Mouse (Mus musculus) MEL (cell line): ENCODE results near the gene Gm49388. TPM values are rescaled to one million over a fixed set of nuclear protein-coding genes. Genes with fewer than 3 reads are reported as not detected.

ENCODE experiments used
- DNase-seq: peaks from one replicate; pipeline ENCODE4 v3.0.0; 2011; ENCODE audit warnings: low read depth, low spot score
- H3K27ac ChIP-seq: 2 replicates; pipeline ENCODE4 v1.5.1; 2012; ENCODE audit warnings: low read depth, mild to moderate bottlenecking, control low read depth, low read length, moderate library complexity; ENCODE audit not compliant: control insufficient read depth
- H3K27me3 ChIP-seq, 2 experiments: fragments of 150-350 bp in 1 of 2; sonication (generic) in 1 of 2; 2 replicates each; pipeline ENCODE4 v1.6.1; 2012; ENCODE audit warnings: low read length in 2 of 2, mild to moderate bottlenecking in 2 of 2, improper control_type of control experiment in 1 of 2, moderate library complexity in 1 of 2; ENCODE audit not compliant: insufficient read depth in 2 of 2, control insufficient read depth in 1 of 2
- H3K36me3 ChIP-seq, 2 experiments: 2 replicates each; pipeline ENCODE4 v1.6.1; 2012 to 2014; ENCODE audit warnings: low read length in 2 of 2, improper control_type of control experiment in 1 of 2, inconsistent platforms in 1 of 2, mild to moderate bottlenecking in 1 of 2; ENCODE audit not compliant: insufficient read depth in 2 of 2, control insufficient read depth in 1 of 2
- H3K4me1 ChIP-seq, 2 experiments: fragments of 150-350 bp in 1 of 2; sonication (generic) in 1 of 2; 2 replicates each; pipeline ENCODE4 v1.6.1; 2012; ENCODE audit warnings: low read length in 2 of 2, improper control_type of control experiment in 1 of 2, mild to moderate bottlenecking in 1 of 2; ENCODE audit not compliant: insufficient read depth in 2 of 2, control insufficient read depth in 1 of 2
- H3K4me3 ChIP-seq, 2 experiments: fragments of 150-350 bp in 1 of 2; sonication (generic) in 1 of 2; 2 replicates each; pipeline ENCODE4 v1.5.1; 2012; ENCODE audit warnings: low read depth in 2 of 2, low read length in 2 of 2, mild to moderate bottlenecking in 2 of 2, moderate library complexity in 2 of 2, control low read depth in 1 of 2, improper control_type of control experiment in 1 of 2; ENCODE audit not compliant: control insufficient read depth in 1 of 2, insufficient read depth in 1 of 2
- H3K79me2 ChIP-seq: 2 replicates; pipeline ENCODE4 v1.6.1; 2012; ENCODE audit warnings: mild to moderate bottlenecking, low read length, moderate library complexity; ENCODE audit not compliant: control insufficient read depth, poor library complexity, insufficient read depth
- H3K9ac ChIP-seq: 2 replicates; pipeline ENCODE4 v1.6.1; 2012; ENCODE audit warnings: low read depth, mild to moderate bottlenecking, control low read depth, low read length, moderate library complexity; ENCODE audit not compliant: control insufficient read depth, poor library complexity, severe bottlenecking
- H3K9me3 ChIP-seq: fragments of 150-350 bp; sonication (generic); replicated peaks from 2 replicates; pipeline ENCODE4 v1.6.1; 2012; ENCODE audit warnings: mild to moderate bottlenecking, low read length, improper control_type of control experiment, moderate library complexity; ENCODE audit not compliant: insufficient read depth
- BHLHE40 ChIP-seq: IDR thresholded peaks from 2 replicates; pipeline ENCODE4 v1.6.1; 2012; ENCODE audit warnings: low read depth, mild to moderate bottlenecking, inconsistent platforms, low read length, improper control_type of control experiment, borderline replicate concordance
- CHD1 ChIP-seq: IDR thresholded peaks from 2 replicates; pipeline ENCODE4 v1.6.1; 2012; ENCODE audit warnings: low read depth, mild to moderate bottlenecking, inconsistent platforms, low read length, improper control_type of control experiment
- CHD2 ChIP-seq: IDR thresholded peaks from 2 replicates; pipeline ENCODE4 v1.6.1; 2011; ENCODE audit warnings: low read length, improper control_type of control experiment
- ELF1 ChIP-seq: IDR thresholded peaks from 2 replicates; pipeline ENCODE4 v1.6.1; 2014; ENCODE audit warnings: low read depth, mild to moderate bottlenecking, inconsistent platforms, low read length, improper control_type of control experiment, moderate library complexity
- EP300 ChIP-seq, 2 experiments: IDR thresholded peaks; 2 replicates each; pipeline ENCODE4 v1.6.1; 2011; ENCODE audit warnings: improper control_type of control experiment in 2 of 2, low read length in 2 of 2, low read depth in 1 of 2, mild to moderate bottlenecking in 1 of 2
- HCFC1 ChIP-seq: IDR thresholded peaks from 2 replicates; pipeline ENCODE4 v1.6.1; 2012; ENCODE audit warnings: low read depth, mild to moderate bottlenecking, inconsistent platforms, low read length, improper control_type of control experiment, moderate library complexity
- JUND ChIP-seq: IDR thresholded peaks from 2 replicates; pipeline ENCODE4 v1.6.1; 2011; ENCODE audit warnings: low read depth, mild to moderate bottlenecking, improper control_type of control experiment, low read length
- KAT2A ChIP-seq: conservative IDR thresholded peaks from 2 replicates; pipeline ENCODE4 v1.6.1; 2012; ENCODE audit warnings: low read depth, low read length, improper control_type of control experiment, inconsistent platforms
- MAX ChIP-seq: IDR thresholded peaks from 2 replicates; pipeline ENCODE4 v1.6.1; 2011; ENCODE audit warnings: low read length, improper control_type of control experiment
- MYB ChIP-seq: IDR thresholded peaks from 2 replicates; pipeline ENCODE4 v1.6.1; 2011; ENCODE audit warnings: mild to moderate bottlenecking, low read depth, low read length, improper control_type of control experiment
- NRF1 ChIP-seq: IDR thresholded peaks from 2 replicates; pipeline ENCODE4 v1.6.1; 2014; ENCODE audit warnings: low read depth, mild to moderate bottlenecking, inconsistent platforms, low read length, improper control_type of control experiment, moderate library complexity; ENCODE audit not compliant: poor library complexity, insufficient read depth, severe bottlenecking
- RCOR1 ChIP-seq: IDR thresholded peaks from 2 replicates; pipeline ENCODE4 v1.6.1; 2012; ENCODE audit warnings: low read depth, mild to moderate bottlenecking, inconsistent platforms, low read length, improper control_type of control experiment
- SIN3A ChIP-seq: IDR thresholded peaks from 2 replicates; pipeline ENCODE4 v1.6.1; 2012; ENCODE audit warnings: low read length, improper control_type of control experiment, inconsistent platforms
- TBP ChIP-seq: IDR thresholded peaks from 2 replicates; pipeline ENCODE4 v1.8.0; 2011; ENCODE audit warnings: low read depth, low read length, improper control_type of control experiment
- ZMIZ1 ChIP-seq: IDR thresholded peaks from 2 replicates; pipeline ENCODE4 v1.6.1; 2012; ENCODE audit warnings: low read depth, mild to moderate bottlenecking, inconsistent platforms, low read length, improper control_type of control experiment, moderate library complexity
- ZNF384 ChIP-seq: IDR thresholded peaks from 2 replicates; pipeline ENCODE4 v1.6.1; 2012; ENCODE audit warnings: low read depth, mild to moderate bottlenecking, inconsistent platforms, low read length, improper control_type of control experiment
- polyA plus RNA-seq, 2 experiments: library from polyadenylated mRNA; stranded (reverse) in 1 of 2; unstranded in 1 of 2; fragments of >175 nt in 1 of 2; fragments of >200 nt in 1 of 2; gene quantifications; 2 replicates each; pipeline versions ENCODE4 v1.2.1 to v1.2.4; 2012; ENCODE audit warnings: low replicate concordance in 2 of 2, low read depth in 1 of 2; ENCODE audit not compliant: insufficient read length in 2 of 2, insufficient read depth in 1 of 2, missing spikeins in 1 of 2
- total RNA-seq: library from RNA; depleted of rRNA; stranded (reverse); fragments of 300-350 nt; gene quantifications from 2 replicates; pipeline ENCODE4 v1.2.3, GENCODE M21; 2012

The Gm49388 gene
- total and polyA plus RNA-seq, 3 experiments = 0.73 to 1.3 TPM; not detected in 1

DNA sequence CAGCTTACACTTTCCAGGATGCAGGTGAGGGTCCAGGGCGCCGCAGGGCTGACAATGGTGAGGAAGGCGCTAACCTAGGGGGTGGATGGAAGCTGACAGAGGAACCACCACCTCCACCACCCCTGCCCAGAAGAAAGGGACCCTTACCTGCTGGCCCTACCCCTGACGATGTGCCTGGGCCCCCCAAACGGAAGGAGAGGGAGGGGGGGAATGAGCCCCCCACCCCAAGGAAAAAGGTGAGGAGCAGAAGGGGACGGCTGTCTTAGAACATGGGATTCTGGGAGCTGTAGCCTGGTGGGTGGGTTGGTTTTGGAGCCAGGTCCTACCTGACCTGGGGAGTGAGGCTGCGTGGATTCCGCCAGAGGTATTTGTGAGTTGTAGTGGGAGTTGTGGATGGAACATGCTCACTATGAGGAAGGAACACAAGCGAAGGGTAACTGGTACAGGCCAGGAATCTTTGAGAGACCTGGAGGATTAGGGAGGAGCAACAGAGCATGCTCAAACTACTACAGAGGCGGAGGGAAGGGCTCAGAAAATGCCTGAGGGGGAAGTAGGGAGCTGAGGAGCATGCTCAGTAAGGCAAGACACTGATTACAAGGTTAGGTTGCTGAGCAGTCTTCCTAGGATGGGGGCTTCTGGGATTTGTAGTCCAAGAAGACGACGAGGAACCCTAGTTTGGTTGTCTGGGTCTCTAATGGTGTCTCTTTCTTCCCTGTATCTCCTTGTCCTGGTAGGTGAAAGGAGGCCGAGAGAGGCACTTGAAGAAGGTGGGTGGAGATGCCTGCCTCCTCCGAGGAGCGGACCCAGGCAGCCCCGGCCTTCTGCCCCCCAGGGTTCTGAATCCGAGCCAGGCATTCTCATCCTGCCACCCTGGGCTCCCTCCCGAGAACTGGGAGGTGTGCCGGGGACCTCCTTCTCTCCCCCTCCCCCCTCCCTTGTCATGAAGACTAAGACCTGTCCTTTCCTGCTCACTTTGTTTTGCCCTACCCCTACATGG is 35.0 kb upstream of the Gm49388 start:
- Histone ChIP-seq H3K9me3 (no peaks in the 10 kb centered on the region), H3K36me3 (peaks cover 0 to 2% of the 10 kb centered on the region in 2 experiments; a peak in 1 of 4 replicates), H3K79me2 (peaks cover 2% of the 10 kb centered on the region; the same call in 1 of the 2 replicates), H3K4me3 (no peak overlapping the region), H3K27ac (no peak overlapping the region), H3K9ac (no peak overlapping the region), H3K4me1 (no peaks in the 10 kb centered on the region)
- peak; percentile 70 for DNase-seq
- TF ChIP-seq CHD1 = no peak
- no peak for TF ChIP-seq BHLHE40
- TF ChIP-seq MAX = no peak
- TF ChIP-seq JUND = no peak
- TF ChIP-seq ELF1 = peak; percentile 72
- no peak for TF ChIP-seq TBP
- no peak for TF ChIP-seq EP300 (IDR thresholded peaks at IDR 0.05; ENCODE audit: low read depth in 1 of 2, low read length in 2 of 2)
- TF ChIP-seq MYB = no peak
- peak; percentile 68 for TF ChIP-seq NRF1
- TF ChIP-seq KAT2A = peak; percentile 56
- TF ChIP-seq HCFC1 = peak; percentile 88
- TF ChIP-seq RCOR1 = no peak
- no peak for TF ChIP-seq ZNF384
- no peak for TF ChIP-seq ZMIZ1
- no peak for TF ChIP-seq CHD2
- TF ChIP-seq, all 39 proteins: peak for 4
- H3K27me3 ChIP-seq = no peaks in the 10 kb centered on the region

GRCm38 (mm10) chr7:127751619-127752018 is 33.8 kb upstream of the Gm49388 start:
- no peak overlapping the region for H3K4me3 ChIP-seq
- peaks cover 2% of the 10 kb centered on the region; the same call in 1 of the 2 replicates for H3K79me2 ChIP-seq
- no peaks in the 10 kb centered on the region for H3K4me1 ChIP-seq
- no peak for DNase-seq
- no peak for TF ChIP-seq SIN3A
- no peak overlapping the region for H3K27ac ChIP-seq
- H3K36me3 ChIP-seq = peaks cover 0 to 2% of the 10 kb centered on the region in 2 experiments; a peak in 1 of 4 replicates
- no peak overlapping the region for H3K9ac ChIP-seq
- H3K27me3 ChIP-seq = no peaks in the 10 kb centered on the region
- no peaks in the 10 kb centered on the region for H3K9me3 ChIP-seq
